Mouse (Mus musculus) kidney, embryonic 14.5 days (tissue): ENCODE data around the gene Cyp4f39. TPM values are rescaled to one million over a fixed set of nuclear protein-coding genes. Genes with fewer than 3 reads are reported as not detected.
"Not testable (repeated sequence)": the region's sequence is repeated elsewhere in the genome, so short reads cannot be mapped to it uniquely, and the experiment has no call there.

Experiments
- ATAC-seq: fragments of 200-750 bp; cut with Nextera tagmentation; 2 replicates; pipeline ENCODE4 v1.8.0; 2017; ENCODE audit warnings: moderate number of reproducible peaks, mild to moderate bottlenecking, moderate TSS enrichment, moderate library complexity; ENCODE audit not compliant: low FRiP score, low TSS enrichment
- H3K27ac ChIP-seq: fragments of 300-500 bp; sonication (generic); 2 replicates; pipeline ENCODE4 v1.5.1; 2014; ENCODE audit warnings: low read depth, mild to moderate bottlenecking, low read length, moderate library complexity, mixed read lengths
- H3K27me3 ChIP-seq: fragments of 300-500 bp; sonication (generic); 2 replicates; pipeline ENCODE4 v1.6.1; 2014; ENCODE audit warnings: mild to moderate bottlenecking, low read length; ENCODE audit not compliant: control insufficient read depth, insufficient read depth
- H3K36me3 ChIP-seq: fragments of 300-500 bp; sonication (generic); 2 replicates; pipeline ENCODE4 v1.6.1; 2014; ENCODE audit warnings: low read length, mixed read lengths; ENCODE audit not compliant: control insufficient read depth, insufficient read depth
- H3K4me1 ChIP-seq: fragments of 300-500 bp; sonication (generic); 2 replicates; pipeline ENCODE4 v1.6.1; 2014; ENCODE audit warnings: low read length, mixed read lengths; ENCODE audit not compliant: control insufficient read depth, insufficient read depth
- H3K4me2 ChIP-seq: fragments of 300-500 bp; sonication (generic); replicated peaks from 2 replicates; pipeline ENCODE4 v1.6.1; 2014; ENCODE audit warnings: low read depth, mild to moderate bottlenecking, low read length
- H3K4me3 ChIP-seq: fragments of 300-500 bp; sonication (generic); 2 replicates; pipeline ENCODE4 v1.5.1; 2014; ENCODE audit warnings: mild to moderate bottlenecking, low read length
- H3K9ac ChIP-seq: fragments of 300-500 bp; sonication (generic); 2 replicates; pipeline ENCODE4 v1.6.1; 2014; ENCODE audit warnings: low read depth, mild to moderate bottlenecking, low read length, moderate library complexity
- H3K9me3 ChIP-seq: fragments of 300-500 bp; sonication (generic); 2 replicates; pipeline ENCODE4 v1.6.1; 2016; ENCODE audit warnings: low read length; ENCODE audit not compliant: control insufficient read depth
- WGBS: fragments of 180-500 bp; shearing (Covaris S2); extraction: QIAGEN DNeasy Blood & Tissue Kit; methylation state at CpG from one replicate; pipeline ENCODE4 v1.1.7; 2014; 5-methylcytosine and 5-hydroxymethylcytosine counted together
- polyA plus RNA-seq: library from polyadenylated mRNA; unstranded; fragments of >200 nt; fragmentation: Nextera tagmentation; extraction: Ambion mirVana; gene quantifications from 2 replicates; pipeline ENCODE4 v1.2.1, GENCODE M21; 2014

Gene Cyp4f39
- polyA plus RNA-seq, 1 experiment from 2014 or later: 0.72 TPM

DNA sequence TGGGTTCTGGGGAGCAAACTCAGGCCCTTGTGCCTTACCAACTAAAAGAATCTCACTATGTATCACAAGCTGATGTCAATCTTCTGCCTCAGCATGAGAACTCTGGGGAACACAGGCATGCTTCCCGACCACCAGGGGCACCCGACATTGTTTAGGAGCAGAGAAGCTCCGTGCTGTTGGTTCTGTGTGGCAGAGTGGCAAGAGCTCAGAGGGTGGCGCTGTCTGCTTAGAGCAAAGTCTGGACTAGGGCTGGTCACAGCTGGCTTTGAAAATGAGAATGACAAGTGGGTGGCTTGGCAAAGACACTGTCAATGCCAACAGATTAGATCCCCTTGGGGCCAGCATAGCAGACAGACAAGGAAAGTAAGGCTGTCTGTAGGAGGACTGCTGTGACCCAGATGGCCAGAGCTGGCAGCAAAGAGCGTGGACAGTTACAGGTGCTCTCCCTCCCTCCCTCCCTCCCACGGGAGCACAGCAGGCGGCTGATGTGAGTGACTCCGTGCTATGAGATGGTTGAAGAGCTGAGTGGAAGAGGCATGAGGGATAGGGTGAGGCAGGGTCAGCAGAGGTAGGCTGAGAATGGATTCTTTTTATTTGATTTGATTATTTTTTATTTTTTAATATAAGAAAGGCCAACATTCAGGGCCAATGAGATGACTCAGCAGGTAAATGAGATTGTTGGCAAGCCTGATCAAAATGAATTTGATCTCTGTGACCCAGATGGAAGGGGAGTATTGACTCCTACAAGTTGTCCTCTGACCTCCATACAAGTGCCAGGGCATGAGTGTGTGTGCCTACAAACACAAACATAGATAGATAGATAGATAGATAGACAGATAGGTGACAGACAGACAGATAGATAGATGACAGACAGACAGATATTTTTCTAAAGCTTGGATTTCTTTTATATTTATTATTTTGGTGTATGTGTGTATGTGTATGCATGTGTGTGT, 27.3 kb downstream of the Cyp4f39 start:
- H3K36me3 ChIP-seq: no peaks in the 10 kb centered on the region
- no peak overlapping the region for H3K4me3 ChIP-seq
- no peaks in the 10 kb centered on the region for H3K9me3 ChIP-seq
- H3K4me2 ChIP-seq: no peak overlapping the region
- H3K4me1 ChIP-seq: no peaks in the 10 kb centered on the region
- H3K27ac ChIP-seq: no peak overlapping the region
- WGBS: 18% methylated on average over 8 of the region's 8 CpGs
- ATAC-seq: no peak
- peaks cover 4% of the 10 kb centered on the region; the same call in 1 of the 2 replicates for H3K27me3 ChIP-seq
- no peak overlapping the region for H3K9ac ChIP-seq

DNA sequence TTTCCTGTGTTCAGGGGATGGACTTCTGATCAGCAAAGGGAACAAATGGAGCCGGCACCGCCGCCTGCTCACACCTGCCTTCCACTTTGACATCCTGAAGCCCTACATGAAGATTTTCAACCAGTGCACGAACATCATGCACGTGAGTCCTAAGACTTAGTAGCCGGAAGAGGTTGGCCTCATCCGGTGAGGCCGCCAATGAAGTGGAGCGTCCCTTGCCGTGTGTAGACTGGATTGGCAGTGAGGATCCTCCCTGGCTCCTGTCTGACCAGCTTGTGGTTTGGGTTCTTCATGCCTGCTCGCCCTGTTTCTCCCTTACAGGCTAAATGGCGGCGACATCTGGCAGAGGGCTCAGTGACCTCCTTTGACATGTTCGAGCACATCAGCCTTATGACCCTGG, 29.2 kb downstream of the Cyp4f39 start:
- peaks cover 4% of the 10 kb centered on the region; the same call in 1 of the 2 replicates for H3K27me3 ChIP-seq
- H3K4me3 ChIP-seq: no peak overlapping the region
- 78% methylated on average over 14 of the region's 14 CpGs for WGBS
- no peaks in the 10 kb centered on the region for H3K4me1 ChIP-seq
- H3K9me3 ChIP-seq: no peaks in the 10 kb centered on the region
- no peaks in the 10 kb centered on the region for H3K36me3 ChIP-seq
- ATAC-seq: no peak
- H3K27ac ChIP-seq: no peak overlapping the region
- H3K4me2 ChIP-seq: no peak overlapping the region
- no peak overlapping the region for H3K9ac ChIP-seq

DNA sequence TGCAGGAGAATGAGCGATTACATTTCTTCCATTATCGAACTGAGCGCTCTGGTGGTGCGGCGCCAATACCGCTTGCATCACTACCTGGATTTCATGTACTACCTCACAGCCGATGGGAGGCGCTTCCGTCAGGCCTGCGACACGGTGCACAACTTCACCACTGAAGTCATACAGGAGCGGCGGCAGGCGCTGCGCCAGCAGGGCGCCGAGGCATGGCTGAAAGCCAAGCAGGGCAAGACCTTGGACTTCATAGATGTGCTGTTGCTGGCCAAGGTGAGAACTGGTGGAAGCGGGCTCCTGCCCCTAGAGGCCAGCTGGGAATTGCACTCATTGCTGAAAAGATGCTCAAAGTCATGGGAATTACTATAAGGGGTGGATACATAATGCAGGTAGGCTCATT, 30.7 kb downstream of the Cyp4f39 start:
- H3K4me1 ChIP-seq: no peaks in the 10 kb centered on the region
- H3K9me3 ChIP-seq: no peaks in the 10 kb centered on the region
- H3K36me3 ChIP-seq: no peaks in the 10 kb centered on the region
- no peak overlapping the region for H3K4me2 ChIP-seq
- H3K4me3 ChIP-seq: no peak overlapping the region
- WGBS: 15% methylated on average over 18 of the region's 18 CpGs
- no peak overlapping the region for H3K27ac ChIP-seq
- ATAC-seq: peak; percentile 85
- no peak overlapping the region for H3K9ac ChIP-seq
- peaks cover 4% of the 10 kb centered on the region; the same call in 1 of the 2 replicates for H3K27me3 ChIP-seq

GRCm38 (mm10) chr17:32492349-32492980, 39.9 kb downstream of the Cyp4f39 start:
- no peaks in the 10 kb centered on the region for H3K4me1 ChIP-seq
- no peaks in the 10 kb centered on the region for H3K27me3 ChIP-seq
- no peaks in the 10 kb centered on the region for H3K9me3 ChIP-seq
- no peaks in the 10 kb centered on the region for H3K36me3 ChIP-seq
- H3K4me2 ChIP-seq: peak overlapping the region; percentile 48
- no peak overlapping the region for H3K9ac ChIP-seq
- WGBS: 12% methylated on average over 30 of the region's 30 CpGs
- no peak overlapping the region for H3K27ac ChIP-seq
- ATAC-seq: peak; percentile 86
- H3K4me3 ChIP-seq: peak overlapping the region; percentile 31

- ATAC-seq: peak; percentile 77
- H3K9ac ChIP-seq: no peak overlapping the region
- no peak overlapping the region for H3K4me3 ChIP-seq
- no peaks in the 10 kb centered on the region for H3K27me3 ChIP-seq
- WGBS: 42% methylated on average over 1 of the region's 1 CpGs
- H3K4me1 ChIP-seq: no peaks in the 10 kb centered on the region
- H3K27ac ChIP-seq: no peak overlapping the region
- H3K4me2 ChIP-seq: no peak overlapping the region
- no peaks in the 10 kb centered on the region for H3K9me3 ChIP-seq
- H3K36me3 ChIP-seq: no peaks in the 10 kb centered on the region
These were observed 42.1 kb downstream of the Cyp4f39 start for GRCm38 (mm10) chr17:32494601-32495000.

DNA sequence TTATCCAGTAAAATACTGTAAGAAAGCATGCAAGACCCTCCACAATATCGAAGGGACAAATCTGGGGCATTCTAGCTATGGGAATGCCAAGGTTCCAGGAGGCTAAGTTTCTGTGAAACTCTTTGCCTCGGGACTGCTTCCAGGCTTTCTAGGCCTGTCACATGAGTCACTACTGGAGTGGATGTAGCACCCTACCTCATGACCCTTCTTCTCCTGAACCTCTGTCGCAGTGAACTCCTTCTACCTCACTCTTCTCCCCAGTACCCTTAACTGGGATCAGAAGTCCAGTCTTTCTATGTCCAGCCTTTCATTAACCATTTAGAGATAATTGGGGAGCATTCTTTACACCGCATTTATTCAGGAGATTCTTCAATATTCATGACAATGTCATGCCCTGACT, 48.0 kb downstream of the Cyp4f39 start:
- not testable (repeated sequence) for H3K4me1 ChIP-seq

DNA sequence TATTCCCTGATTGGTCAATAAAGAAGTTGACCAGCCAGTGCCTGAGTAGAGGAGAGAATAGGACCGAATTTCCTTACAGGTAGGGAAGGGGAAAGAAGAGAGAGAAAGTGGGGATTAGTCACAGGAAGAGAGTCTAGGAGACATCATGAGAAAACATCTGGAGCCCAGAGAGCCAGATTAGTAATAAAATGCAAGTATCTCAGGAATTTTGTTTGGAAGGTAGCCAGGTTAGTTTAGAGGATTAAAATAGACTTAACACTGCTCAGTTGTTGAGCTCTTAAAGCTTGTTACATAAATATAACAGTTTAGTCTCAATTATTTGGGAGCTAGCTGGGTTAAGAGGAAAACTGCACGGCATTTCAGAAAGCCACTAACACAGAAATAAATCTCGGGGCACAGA, 48.5 kb downstream of the Cyp4f39 start:
- no peaks in the 10 kb centered on the region for H3K36me3 ChIP-seq
- 79% methylated on average over 3 of the region's 3 CpGs for WGBS
- H3K4me2 ChIP-seq: no peak overlapping the region
- ATAC-seq: no peak
- no peaks in the 10 kb centered on the region for H3K4me1 ChIP-seq
- no peak overlapping the region for H3K27ac ChIP-seq
- H3K4me3 ChIP-seq: no peak overlapping the region
- H3K9ac ChIP-seq: no peak overlapping the region
- no peaks in the 10 kb centered on the region for H3K27me3 ChIP-seq
- H3K9me3 ChIP-seq: no peaks in the 10 kb centered on the region

More for the DNA sequence above, 48.0 kb downstream of the Cyp4f39 start:
- ATAC-seq, H3K9me3 ChIP-seq, H3K4me3 ChIP-seq, H3K9ac ChIP-seq, H3K36me3 ChIP-seq, H3K27ac ChIP-seq, H3K4me2 ChIP-seq, H3K27me3 ChIP-seq: not testable (repeated sequence)
- 89% methylated on average over 4 of the region's 4 CpGs for WGBS

GRCm38 (mm10) chr17:32503111-32503510, 50.6 kb downstream of the Cyp4f39 start:
- Histone ChIP-seq H3K9me3 (no peaks in the 10 kb centered on the region), H3K36me3 (no peaks in the 10 kb centered on the region), H3K4me1 (0 out of 2 replicates have a peak, but pooled peaks cover 6% of the 10 kb centered on the region), H3K4me2 (no peak overlapping the region), H3K9ac (no peak overlapping the region), H3K27ac (no peak overlapping the region), H3K4me3 (no peak overlapping the region), H3K27me3 (no peaks in the 10 kb centered on the region)
- no peak for ATAC-seq
- WGBS: 73% methylated on average over 2 of the region's 2 CpGs
